Mouse (Mus musculus) CH12.LX (cell line): ENCODE measurements at regions not wholly inside any gene's neighbourhood (a gene's known extent, or its start where the extent isn't known, plus 50 kb on each side); places are given as distances from the start of the nearest gene placed in this dataset.

Source experiments
- HCFC1 ChIP-seq: IDR thresholded peaks from 2 replicates; pipeline ENCODE4 v1.6.1; 2012; ENCODE audit warnings: low read depth, mild to moderate bottlenecking, inconsistent platforms, low read length, improper control_type of control experiment
- POLR2A ChIP-seq: IDR thresholded peaks from 2 replicates; pipeline ENCODE4 v1.6.1; 2011; ENCODE audit warnings: low read depth, mild to moderate bottlenecking, improper control_type of control experiment, low read length
- SIN3A ChIP-seq: IDR thresholded peaks from 2 replicates; pipeline ENCODE4 v1.6.1; 2012; ENCODE audit warnings: low read length, improper control_type of control experiment, inconsistent platforms
- TBP ChIP-seq: conservative IDR thresholded peaks from 2 replicates; pipeline ENCODE4 v1.6.1; 2011; ENCODE audit warnings: low read depth, low read length, improper control_type of control experiment
- TCF12 ChIP-seq: IDR thresholded peaks from 2 replicates; pipeline ENCODE4 v1.6.1; 2014; ENCODE audit warnings: low read depth, mild to moderate bottlenecking, inconsistent platforms, low read length, improper control_type of control experiment

- TF ChIP-seq HCFC1, result no peak
- TF ChIP-seq TCF12, result no peak
- TF ChIP-seq TBP, result no peak
- TF ChIP-seq POLR2A, result no peak
- no peak for TF ChIP-seq SIN3A
These were observed 315.9 kb upstream of the Plscr5 start for GRCm38 (mm10) chr9:91876823-91877222.
